ENCODE assay signal across 8 mouse cellular contexts in genomic region chr2:84916548-84917320, GRCm38 (mm10). TPM values are rescaled to one million over a fixed set of nuclear protein-coding genes. Genes with fewer than 3 reads are reported as not detected.
A peak's percentile ranks its signal among the peaks of the same experiment; 100 is the strongest.
DNase-seq lines count a peak whose midpoint lies in the region; ATAC-seq lines count a peak whose summit lies in the region.

No protein-coding gene starts in this region.

- 57% methylated on average over 8 of the region's 8 CpGs for WGBS in liver, embryonic 11.5 days

- H3K9ac ChIP-seq in liver, embryonic 11.5 days (ENCODE audit: low read depth, low read length) = no peak overlapping the region

- H3K4me1 ChIP-seq in liver, embryonic 11.5 days (replicated peaks; ENCODE audit: control insufficient read depth, insufficient read depth, low read length) = peaks cover 8% of the 10 kb centered on the region; the same call in 1 of the 2 replicates

- DNase-seq in liver, embryonic 11.5 days (ENCODE audit: low spot score) = peak; percentile 33
- no peak for DNase-seq in liver
- DNase-seq in heart, adult 9 months (ENCODE audit: low spot score in 2 of 2) = peak; percentile 90 to 93
- peak; percentile 84 for DNase-seq in kidney, adult 9 months
- peak; percentile 87 for DNase-seq in lung, postnatal 25 days (ENCODE audit: low spot score)
- no peak for DNase-seq in retina, postnatal 1 day
- DNase-seq in thymus, postnatal 0 days (ENCODE audit: low spot score) = no peak
- DNase-seq in thymus, postnatal 25 days = no peak

- no peaks in the 10 kb centered on the region for H3K36me3 ChIP-seq in liver, embryonic 11.5 days (ENCODE audit: control insufficient read depth, insufficient read depth, low read length)

- no peak overlapping the region for H3K4me2 ChIP-seq in liver, embryonic 11.5 days

- H3K9me3 ChIP-seq in liver, embryonic 11.5 days (ENCODE audit: control insufficient read depth, low read length) = no peaks in the 10 kb centered on the region

- ATAC-seq in liver, embryonic 11.5 days (replicated peaks; ENCODE audit: low FRiP score) = no peak

- H3K4me3 ChIP-seq in liver, embryonic 11.5 days (ENCODE audit: low read depth, low read length) = no peak overlapping the region

- H3K27ac ChIP-seq in liver, embryonic 11.5 days (ENCODE audit: low read depth, low read length) = 0 out of 2 replicates have a peak overlapping the region, but pooled peaks have one; percentile 25

- H3K27me3 ChIP-seq in liver, embryonic 11.5 days (replicated peaks; ENCODE audit: control insufficient read depth, insufficient read depth, low read length) = no peaks in the 10 kb centered on the region

RNA-seq across cellular contexts. Expression of gene Slc43a3, which starts 19.6 kb away (rescaled TPM):
- 107 and 111 TPM in 2 replicates for polyA plus RNA-seq in liver, embryonic 11.5 days (2014; fragmentation: Nextera tagmentation; extraction: Ambion mirVana)
- 29.1 and 30.0 TPM in 2 replicates for polyA plus RNA-seq in thymus, postnatal 0 days (2015; fragmentation: Nextera tagmentation; extraction: Ambion mirVana)

RNA-seq across cellular contexts. Expression of gene Rtn4rl2, which starts 30.2 kb away (rescaled TPM):
- 0.66 and 1.2 TPM in 2 replicates for polyA plus RNA-seq in liver, embryonic 11.5 days (2014; fragmentation: Nextera tagmentation; extraction: Ambion mirVana)
- 0.10 and 0.22 TPM in 2 replicates for polyA plus RNA-seq in thymus, postnatal 0 days (2015; fragmentation: Nextera tagmentation; extraction: Ambion mirVana)

Comparison
In these comparisons a context has a peak if more than half of its experiments do, and no peak if none do; other contexts are left out.
1. DNase-seq: peak in liver, embryonic 11.5 days (single experiment), heart, adult 9 months (2 of 2), kidney, adult 9 months (single experiment) and lung, postnatal 25 days (single experiment); none in liver (single experiment), retina, postnatal 1 day (single experiment), thymus, postnatal 0 days (single experiment) and thymus, postnatal 25 days (single experiment).